Mouse (Mus musculus) thymus, postnatal 4 days (tissue): ENCODE data around the gene Foxd3.
A peak's percentile ranks its signal among the peaks of the same experiment; 100 is the strongest.

Experiments
- DNase-seq: peaks from one replicate; pipeline ENCODE4 v3.0.0; 2021

Gene Foxd3

DNA sequence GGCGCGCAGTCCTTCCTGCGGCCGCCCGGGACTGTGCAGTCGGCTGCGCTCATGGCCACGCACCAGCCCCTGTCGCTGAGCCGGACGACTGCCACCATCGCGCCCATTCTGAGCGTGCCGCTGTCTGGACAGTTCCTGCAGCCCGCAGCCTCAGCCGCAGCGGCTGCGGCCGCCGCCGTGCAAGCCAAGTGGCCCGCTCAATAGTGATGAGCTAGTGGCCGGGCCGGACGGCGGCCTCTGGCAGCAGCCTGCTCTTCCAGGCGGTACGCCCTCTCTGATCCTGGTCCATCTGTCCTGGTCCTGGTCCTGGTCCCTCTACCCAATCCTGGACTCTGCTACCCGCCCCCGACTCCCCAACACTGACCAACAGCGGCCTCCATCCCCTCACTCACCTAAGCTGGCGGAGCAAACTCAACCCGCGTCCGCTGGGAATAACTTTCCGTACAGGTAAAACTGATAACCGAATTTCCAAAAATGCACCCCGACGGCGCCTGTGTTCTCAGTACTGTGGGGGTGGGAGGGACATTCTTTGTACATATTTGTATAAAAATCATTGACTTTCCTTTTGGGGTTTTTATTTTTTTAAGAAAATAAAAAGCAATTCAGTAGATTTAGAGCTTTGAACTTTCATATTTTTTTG, 1.9 kb downstream of the Foxd3 start:
- no peak for DNase-seq

DNA sequence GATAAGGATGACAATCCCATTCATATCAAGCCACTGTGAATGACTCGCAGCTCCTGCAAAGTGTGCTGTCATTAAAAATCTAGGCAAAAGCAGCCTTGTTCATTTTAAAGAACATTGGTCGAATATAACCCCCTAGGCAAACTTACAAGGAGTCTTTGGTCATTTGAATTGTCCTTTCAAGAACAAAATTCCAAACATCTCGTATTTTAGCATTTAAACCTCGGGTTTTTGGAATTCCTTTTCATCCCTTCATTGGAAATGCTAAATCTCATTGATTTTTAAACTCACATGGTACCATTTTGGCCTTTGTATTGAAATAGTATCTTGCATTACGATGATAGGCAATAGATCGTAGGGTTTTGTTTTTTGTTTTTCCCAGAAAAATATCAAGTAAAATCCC, 2.8 kb downstream of the Foxd3 start:
- DNase-seq, result no peak

DNA sequence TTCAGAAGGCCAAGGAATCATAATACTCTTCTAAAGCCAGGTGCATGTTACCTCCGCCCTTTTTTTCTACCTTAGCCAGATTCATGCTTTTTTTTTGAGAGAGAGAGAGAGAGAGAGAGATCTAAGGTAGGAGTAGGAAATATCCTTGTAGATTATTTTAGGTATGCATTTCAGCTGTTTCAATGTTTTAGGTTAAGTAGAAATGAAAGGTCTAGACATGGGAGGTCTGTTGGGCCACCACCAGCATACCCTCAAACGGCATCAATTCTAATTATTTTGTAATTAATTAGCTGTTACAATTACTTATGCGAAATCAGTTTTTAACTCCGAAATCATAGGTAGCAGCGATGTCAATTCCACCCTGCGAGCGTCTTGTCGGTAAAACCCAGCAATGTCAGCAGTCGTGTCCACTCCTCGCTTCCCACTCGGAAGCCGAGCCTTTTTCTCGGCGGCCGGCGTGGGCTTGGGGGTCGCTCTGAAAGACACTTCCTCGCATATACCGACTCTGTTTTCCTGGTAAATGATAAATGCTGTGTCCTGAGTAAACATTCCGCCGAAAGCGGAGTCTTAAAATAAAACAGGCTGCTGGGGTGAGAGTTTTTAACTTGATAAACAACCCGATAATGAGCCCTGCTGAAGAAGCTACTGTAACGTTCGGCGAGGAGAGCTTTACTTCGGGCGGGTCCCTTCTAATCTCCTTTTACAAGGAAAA, 3.4 kb downstream of the Foxd3 start:
- DNase-seq, result no peak

DNA sequence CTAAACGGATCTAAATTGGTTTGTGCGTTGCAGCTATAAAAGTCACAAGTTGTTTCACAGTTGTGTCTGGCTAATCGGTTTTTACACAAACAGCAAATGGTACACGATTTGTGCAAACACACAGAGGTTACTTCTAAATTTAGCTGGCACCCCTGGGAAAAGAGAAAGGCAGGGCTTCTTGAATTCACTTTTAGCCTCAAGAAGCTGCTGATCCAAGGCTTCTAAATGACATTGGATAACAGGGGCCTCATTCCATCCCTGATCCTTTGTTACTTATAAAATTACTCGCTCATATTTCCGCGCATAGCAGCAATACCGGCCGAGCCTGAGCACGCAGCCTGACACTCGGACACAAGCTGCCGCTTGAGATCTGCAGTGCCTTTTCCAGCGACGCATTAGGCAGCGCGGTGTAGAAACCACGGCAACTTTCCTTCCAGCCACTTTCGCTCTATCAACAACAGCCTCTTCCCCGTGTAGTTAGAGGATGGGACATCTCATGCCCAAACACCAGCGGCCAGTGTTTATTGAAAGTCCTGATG, 4.0 kb downstream of the Foxd3 start:
- DNase-seq, result no peak

DNA sequence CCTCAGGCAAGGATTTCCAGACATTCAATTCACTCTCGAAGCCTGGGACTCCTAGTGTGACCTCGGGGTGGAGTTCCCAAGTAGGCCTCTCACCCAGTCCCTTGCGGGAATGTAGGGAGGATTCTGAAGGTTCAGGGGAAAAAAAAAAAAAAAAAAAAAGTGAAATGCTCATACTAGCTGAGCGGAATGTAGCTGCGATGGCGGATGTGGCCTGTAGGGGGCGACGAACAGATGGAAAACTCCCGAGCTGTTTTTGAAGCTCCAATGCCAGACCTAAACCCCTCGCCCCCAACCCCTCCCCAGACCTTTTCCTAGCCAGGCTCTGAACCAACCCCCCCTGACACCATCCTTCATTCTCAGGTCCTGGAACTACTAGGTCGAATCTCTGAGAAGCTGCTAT, 4.9 kb downstream of the Foxd3 start:
- DNase-seq, result peak; percentile 80

DNA sequence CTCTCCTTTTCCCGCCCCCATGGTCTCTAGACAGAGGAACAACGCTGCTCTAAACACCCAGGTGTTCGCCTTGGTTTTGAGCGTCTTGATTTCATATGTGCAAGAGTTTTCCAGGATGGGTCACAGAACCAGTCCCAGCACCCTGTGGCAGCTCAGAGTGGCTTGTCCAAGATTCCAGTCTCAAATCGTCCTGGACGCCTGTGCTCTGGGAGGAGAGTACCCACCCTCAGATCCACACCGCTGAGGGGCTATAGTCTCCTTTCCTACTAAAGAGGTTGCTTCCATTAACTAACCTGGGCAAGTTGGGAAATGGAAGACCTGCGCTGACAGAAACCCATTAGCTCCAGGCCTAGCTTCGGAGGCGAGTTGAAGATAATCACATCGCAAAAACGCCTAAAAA, 5.9 kb downstream of the Foxd3 start:
- DNase-seq, result no peak

DNA sequence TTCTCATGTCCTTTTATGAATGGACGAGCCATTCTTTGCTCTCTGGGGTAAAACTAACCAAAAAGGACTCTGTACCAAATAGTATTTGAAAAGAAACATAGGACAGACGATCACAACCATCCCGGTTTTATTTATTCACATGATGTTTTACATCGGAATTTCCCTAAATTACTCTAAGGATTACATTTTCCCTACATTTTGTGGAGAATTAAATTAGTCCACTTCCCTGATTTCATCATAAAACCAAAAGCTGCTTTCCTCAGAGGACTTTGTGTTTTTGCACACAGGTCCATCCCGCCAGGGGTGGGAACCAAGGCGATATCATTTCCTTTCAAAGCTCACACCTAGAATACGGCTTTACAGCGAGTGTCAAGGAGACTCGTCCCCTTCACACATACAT, 6.3 kb downstream of the Foxd3 start:
- DNase-seq, result no peak

DNA sequence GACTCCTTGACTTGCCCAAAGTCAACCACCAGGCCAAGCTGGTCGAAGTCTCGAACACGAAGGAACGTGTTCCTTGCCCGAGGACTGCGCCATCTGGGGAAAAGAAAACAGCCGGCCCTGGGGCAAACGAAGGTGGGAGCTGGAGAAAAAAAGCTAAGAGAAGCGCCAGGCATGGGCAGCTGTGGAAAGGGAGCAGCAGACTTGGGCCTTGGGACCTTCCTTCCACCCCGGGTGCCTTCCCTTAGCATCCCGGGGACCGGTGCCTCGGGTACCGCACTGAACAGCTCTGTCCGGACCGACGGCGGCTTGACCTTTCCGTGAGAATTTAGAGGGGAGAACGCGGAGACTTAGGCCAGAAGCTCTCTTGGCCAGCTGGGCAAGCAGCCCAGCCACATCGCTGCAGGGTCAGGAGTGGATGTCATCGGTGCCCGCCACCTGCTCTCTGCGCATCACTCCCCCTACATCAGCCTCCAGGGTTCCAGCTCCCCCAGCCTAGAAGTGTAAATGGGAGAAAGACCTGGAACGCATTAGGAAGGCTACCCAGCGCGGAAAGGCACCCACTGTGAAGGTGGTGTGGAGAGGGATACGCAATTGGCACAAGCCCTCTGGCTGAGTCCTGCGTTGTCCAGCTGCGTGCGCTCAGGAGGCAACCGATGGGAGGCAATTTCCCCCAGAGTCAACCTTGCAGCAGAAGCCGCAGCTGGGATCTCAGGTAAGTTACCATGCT, 6.9 kb downstream of the Foxd3 start:
- DNase-seq, result no peak

DNA sequence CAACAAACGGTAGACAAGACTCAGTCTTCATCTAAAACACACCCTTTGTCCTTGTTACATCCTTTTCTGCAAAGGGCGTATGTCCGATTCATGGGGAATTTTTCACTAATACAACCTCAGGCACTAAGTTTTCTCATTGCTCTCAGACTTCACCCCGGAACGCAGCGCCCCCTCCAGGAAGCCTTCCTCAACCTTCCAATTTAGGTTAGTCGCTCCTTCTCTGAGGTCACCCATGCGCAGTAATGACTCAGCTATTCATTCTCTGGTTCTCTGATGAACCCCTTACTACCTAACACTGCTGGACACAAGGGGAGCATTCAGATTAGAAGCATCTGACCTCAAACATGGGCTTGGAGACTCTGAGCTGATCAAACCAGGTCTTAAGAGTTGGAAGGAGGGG, 7.6 kb downstream of the Foxd3 start:
- DNase-seq, result peak; percentile 34

DNA sequence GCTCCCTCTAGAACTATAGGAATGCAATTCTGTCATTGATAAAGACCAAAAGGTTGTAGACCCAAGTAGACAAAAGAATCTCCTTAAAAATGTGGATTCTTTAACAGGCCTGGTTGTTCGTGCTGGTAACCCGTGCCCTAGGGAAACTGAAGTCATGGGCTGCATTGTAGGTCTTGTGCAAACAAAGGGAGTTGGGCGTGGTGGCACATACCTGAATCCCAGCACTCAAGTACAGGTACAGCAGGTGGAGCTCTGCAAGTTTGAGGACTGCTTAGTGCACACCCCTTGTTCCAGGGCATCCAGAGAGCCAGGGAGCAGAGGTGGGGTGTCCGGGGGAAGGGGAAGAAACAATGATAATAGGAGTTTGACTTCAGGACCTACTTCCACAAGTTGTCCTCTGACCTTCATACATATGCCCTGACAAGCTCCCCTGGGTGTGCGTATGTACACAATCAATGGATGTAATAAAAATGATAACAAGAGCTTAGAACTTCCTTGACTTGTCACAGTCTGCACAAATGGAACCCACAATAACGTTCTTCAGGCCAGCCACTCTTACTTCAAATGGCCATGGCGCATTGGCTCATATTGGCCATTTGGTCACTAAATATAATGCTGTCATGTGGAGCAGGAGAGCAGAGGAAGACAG, 14.2 kb downstream of the Foxd3 start:
- DNase-seq, result no peak

DNA sequence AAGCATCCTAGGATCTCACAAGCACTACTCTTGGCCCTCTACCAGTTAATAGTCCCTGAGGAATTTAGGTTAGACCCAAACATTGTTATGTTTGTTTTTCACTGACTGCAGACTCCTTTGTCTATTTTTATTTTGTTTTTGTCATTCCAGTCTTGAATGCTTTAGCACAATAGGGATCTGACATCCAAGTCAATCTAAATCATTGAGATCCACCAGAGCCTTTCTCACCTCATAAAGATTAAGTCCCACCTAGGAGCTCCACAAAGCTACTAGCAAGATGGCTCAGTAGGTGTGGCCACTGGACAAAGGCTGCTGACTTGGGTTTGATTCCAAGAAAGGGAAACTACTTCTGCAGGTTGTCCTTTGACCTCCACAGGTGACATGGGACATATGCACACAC, 19.1 kb downstream of the Foxd3 start:
- DNase-seq, result no peak

DNA sequence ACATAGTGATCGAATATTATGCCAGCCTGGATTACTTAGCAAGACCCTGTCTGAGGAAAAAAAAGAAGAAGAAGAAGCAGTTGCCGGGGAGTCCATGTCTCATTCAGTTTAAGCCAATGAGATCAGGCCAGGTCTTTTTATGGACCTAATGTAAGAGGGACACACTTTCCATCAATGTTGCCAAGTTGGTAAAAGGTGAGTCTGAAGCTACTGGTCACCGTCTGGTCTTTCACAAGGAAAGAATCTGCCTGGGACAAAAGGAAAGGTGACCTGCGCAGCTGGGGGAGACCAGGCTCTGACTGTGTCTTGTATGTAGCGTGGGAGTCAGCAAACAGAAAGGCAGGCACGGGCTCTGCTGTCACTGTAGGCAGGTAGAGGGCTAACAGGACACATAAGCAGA, 27.8 kb downstream of the Foxd3 start:
- no peak for DNase-seq

DNA sequence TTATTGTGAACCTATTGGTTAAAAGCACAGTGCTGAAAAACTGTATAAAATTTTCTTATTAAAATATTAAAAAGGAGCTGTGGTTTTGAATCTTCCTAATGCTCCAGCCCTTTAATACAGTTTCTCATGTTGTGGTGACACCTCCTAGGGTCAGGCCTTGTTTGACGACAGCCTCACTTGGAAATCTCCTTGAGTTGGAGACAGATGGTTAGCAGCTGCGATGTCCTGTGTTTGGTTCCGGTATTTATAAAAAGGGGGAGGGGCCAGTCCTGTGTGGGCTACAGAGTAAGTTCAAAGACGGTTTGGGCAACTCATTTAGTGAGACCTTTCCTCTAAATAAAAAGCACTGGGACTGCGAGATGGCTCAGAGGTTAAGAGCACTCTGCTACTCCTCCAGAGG, 30.2 kb downstream of the Foxd3 start:
- DNase-seq, result no peak
